Mouse (Mus musculus): ENCODE data around the gene Myh4.

GRCm38 (mm10) chr11:67276601-67277174 lies 38.9 kb downstream of the Myh4 start, which contains the start of gene Myh8:
- TF ChIP-seq CTCF (IDR thresholded peaks at IDR 0.05; ENCODE audit: low read depth, low read length) = no peak
- TF ChIP-seq POLR2A (IDR thresholded peaks at IDR 0.05; ENCODE audit: borderline replicate concordance, low read depth, low read length) = no peak
